Mouse (Mus musculus) large intestine, adult 2 months (tissue): ENCODE data around the gene Fam120a. TPM values are rescaled to one million over a fixed set of nuclear protein-coding genes. Genes with fewer than 3 reads are reported as not detected.

ENCODE experiments used
- DNase-seq: peaks from one replicate; pipeline ENCODE4 v3.0.0-alpha.2; 2012; ENCODE audit warnings: low read depth, low spot score
- WGBS: fragments of 180-500 bp; shearing (Covaris S2); methylation state at CpG from one replicate; pipeline ENCODE4 v1.1.7; 2018; 5-methylcytosine and 5-hydroxymethylcytosine counted together
- polyA plus RNA-seq: library from polyadenylated mRNA; depleted of rRNA; stranded (reverse); fragments of >200 nt; gene quantifications from 2 replicates; pipeline ENCODE4 v1.2.3, GENCODE M21; 2012; rRNA removed

Fam120a gene
- polyA plus RNA-seq = 78.1 and 114 TPM in 2 replicates

- 1% methylated on average over 91 of the region's 116 CpGs for WGBS
- DNase-seq = no peak
Observed at GRCm38 (mm10) chr13:48967956-48968749, at the start of gene Fam120a. Fam120a (minus strand) TSS chr13:48968017.

DNA sequence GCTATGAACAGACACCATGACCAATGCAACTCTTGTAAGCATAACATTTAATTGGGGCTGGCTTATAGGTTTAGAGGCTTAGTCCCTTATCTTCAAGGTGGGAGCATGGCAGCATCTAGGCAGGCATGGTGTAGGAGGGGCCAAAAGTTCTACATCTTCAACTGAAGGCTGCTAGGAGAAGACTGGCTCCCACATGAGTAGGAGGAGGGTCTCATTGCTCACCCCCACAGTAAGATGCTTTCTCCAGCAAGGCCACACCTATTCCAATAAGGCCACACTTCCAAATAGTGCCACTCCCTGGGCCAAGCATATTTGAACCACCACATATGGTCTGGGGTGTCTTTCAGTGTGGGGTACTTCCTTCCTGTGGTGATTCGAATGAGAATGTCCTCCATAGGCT, 49.6 kb upstream of the Fam120a start:
- DNase-seq = no peak
- 91% methylated on average over 1 of the region's 1 CpGs for WGBS

DNA sequence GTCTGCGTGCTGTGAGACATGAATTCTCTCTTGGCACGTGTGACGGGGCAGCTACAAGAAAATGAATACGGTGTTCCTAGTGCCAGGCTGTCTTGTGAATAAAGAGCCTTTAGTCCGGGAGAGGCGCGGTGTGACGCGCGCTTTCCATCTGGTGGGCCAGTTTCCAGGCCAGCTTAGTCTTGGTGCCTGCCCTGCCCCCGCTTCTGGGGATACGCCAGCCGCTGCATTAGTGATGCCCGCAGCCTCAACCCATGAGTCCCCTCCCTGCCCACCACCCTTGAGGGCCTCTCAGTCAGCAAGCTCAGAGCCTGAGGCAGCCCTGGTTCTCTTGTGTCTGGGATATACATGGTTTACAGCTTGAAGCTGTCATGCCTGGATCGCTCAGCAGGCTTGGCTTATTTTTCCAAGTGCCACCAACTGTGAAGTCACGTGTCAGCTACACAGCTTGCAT, 48.5 kb upstream of the Fam120a start:
- WGBS = 61% methylated on average over 16 of the region's 16 CpGs
- no peak for DNase-seq

- 43% methylated on average over 30 of the region's 30 CpGs for WGBS
- no peak for DNase-seq
Observed at GRCm38 (mm10) chr13:49015366-49016306, 47.8 kb upstream of the Fam120a start.

- no peak for DNase-seq
- WGBS = 71% methylated on average over 5 of the region's 5 CpGs
Observed at GRCm38 (mm10) chr13:49013206-49013794, 45.5 kb upstream of the Fam120a start.

- DNase-seq = no peak
- WGBS = 67% methylated on average over 3 of the region's 3 CpGs
Observed at GRCm38 (mm10) chr13:49001691-49002090, 33.9 kb upstream of the Fam120a start.

- peak; percentile 57 for DNase-seq
- 9% methylated on average over 6 of the region's 6 CpGs for WGBS
Observed at GRCm38 (mm10) chr13:48998591-48998990, 30.8 kb upstream of the Fam120a start.

- DNase-seq = no peak
- WGBS = 83% methylated on average over 4 of the region's 4 CpGs
Observed at GRCm38 (mm10) chr13:48996731-48997130, 28.9 kb upstream of the Fam120a start.

GRCm38 (mm10) chr13:48994903-48995302, 27.1 kb upstream of the Fam120a start:
- no peak for DNase-seq
- WGBS = 41% methylated on average over 3 of the region's 3 CpGs

GRCm38 (mm10) chr13:48992914-48993313, 25.1 kb upstream of the Fam120a start:
- no peak for DNase-seq

DNA sequence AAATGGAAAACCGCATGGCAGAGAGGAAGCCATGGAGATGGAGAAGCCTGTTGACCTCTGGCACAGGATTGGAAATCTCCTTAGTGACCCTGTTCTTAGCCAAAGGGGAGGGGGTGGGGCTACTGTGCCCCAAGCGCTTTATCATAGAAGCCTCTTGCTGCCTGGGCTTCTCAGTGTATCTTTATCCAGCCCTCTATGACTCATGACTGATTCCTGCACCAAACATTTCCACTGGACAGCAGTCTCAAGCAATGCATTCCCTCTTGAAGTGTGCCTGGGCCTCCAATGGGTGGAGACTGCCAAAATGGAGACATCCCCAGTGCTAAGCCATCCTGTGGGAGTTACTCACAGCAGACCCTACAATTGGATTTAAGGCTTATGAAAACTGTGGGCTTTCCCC, 22.3 kb upstream of the Fam120a start:
- no peak for DNase-seq
- 91% methylated on average over 2 of the region's 2 CpGs for WGBS

- no peak for DNase-seq
- WGBS = 54% methylated on average over 6 of the region's 6 CpGs
Observed at GRCm38 (mm10) chr13:48982482-48983098, 14.8 kb upstream of the Fam120a start.

- no peak for DNase-seq
Observed at GRCm38 (mm10) chr13:48979069-48979468, 11.3 kb upstream of the Fam120a start.

DNA sequence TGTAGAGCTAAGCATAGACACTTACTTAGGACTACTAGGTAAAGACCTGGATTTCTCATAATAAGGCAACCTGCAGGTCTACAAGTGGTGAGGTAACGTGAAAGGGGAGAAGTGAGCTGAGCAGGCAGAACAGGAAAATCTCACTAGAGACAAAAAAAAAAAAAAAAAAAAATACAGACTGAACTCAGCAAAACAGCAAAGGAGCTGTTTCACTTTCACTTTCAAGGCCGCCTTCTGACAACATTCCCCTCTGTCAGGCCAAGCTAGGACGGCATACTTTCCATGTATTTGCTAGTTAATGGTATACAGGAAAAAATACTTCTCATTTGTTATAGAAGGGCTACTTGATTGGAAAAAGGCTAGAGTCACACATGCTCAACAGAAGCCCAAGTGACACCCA, 10.0 kb upstream of the Fam120a start:
- WGBS = 3% methylated on average over 3 of the region's 3 CpGs
- DNase-seq = no peak

More at GRCm38 (mm10) chr13:48979069-48979468, 11.3 kb upstream of the Fam120a start:
- 63% methylated on average over 6 of the region's 6 CpGs for WGBS

- 76% methylated on average over 2 of the region's 2 CpGs for WGBS
- no peak for DNase-seq
Observed at GRCm38 (mm10) chr13:48974699-48975098, 6.9 kb upstream of the Fam120a start.

DNA sequence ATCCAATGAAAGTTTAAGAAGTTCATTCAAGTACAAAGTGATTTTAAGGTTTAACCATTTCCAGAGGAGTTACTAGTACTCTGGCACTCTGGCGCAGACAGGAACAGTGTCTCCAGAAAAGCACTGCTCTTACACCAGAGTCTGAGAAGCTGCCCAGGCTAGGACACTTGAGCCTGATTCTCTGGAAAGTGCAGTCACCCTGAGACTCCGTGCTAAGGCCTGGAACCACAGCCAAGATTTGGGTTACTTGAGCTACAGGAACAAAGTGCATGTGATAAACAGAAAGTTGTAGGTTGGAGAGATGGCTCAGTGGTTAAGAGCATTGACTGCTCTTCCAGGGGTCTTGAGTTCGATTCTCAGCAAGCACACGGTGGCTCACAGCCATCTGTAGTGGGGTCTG, 6.4 kb upstream of the Fam120a start:
- DNase-seq = no peak
- 73% methylated on average over 4 of the region's 4 CpGs for WGBS

GRCm38 (mm10) chr13:48973231-48973630, 5.4 kb upstream of the Fam120a start:
- WGBS = 82% methylated on average over 5 of the region's 5 CpGs
- no peak for DNase-seq

DNA sequence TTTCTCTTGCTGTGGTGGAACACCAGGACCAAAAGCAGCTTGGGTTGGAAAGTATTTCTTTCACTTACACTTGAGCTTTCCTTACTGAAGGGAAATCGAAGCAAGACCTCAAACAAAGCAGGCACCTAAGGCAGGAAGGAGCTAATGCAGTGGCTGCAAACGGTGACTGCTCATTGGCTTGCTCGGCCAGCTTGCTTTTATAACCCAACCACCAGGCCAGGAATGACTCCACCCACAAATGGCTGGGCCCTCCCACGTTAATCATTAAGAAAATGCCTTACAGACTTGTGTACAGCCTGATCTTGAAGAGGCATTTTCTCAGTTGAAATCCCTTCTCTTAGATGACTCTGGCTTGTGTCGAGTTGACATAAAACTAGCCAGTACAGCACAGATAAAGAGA, 3.2 kb upstream of the Fam120a start:
- DNase-seq = no peak
- WGBS = 24% methylated on average over 5 of the region's 5 CpGs

DNA sequence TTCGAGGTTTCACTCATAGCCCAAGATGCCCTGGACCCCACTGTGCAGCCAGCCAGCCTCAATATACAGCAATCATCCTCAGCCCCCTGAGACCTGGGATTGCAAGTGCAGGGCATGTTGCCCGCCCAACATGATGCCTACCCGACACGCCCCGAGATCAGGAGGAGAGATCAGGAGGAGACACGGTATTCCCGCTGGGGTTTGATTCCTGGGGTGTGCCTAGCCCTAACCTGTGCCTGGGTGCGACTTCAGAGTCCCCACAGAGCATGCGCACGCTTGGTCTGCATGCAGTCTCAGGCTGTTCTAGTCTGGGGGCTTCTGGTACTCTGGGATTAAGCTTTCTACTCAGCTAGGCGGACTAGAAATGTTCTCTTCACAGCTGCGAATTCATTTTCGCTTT, 2.7 kb upstream of the Fam120a start:
- DNase-seq = no peak
- WGBS = 38% methylated on average over 13 of the region's 13 CpGs

DNA sequence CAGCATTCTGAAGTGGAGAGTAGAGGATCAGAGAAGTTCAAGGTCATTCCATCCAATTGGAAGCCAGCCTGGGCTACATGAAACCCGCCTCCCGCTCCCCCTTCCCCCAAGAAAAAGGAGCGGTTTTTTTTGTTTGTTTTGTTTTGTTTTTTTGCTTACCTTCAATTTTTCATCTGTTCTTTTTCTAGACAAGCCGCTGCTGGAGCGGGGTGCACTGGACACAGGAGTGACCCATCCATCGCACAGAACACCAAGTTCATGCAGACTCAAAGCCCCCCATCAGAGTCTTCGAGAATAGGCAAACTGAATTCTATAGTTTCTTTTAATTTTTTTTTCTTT, 902 bp upstream of the Fam120a start:
- WGBS = 8% methylated on average over 7 of the region's 7 CpGs
- DNase-seq = no peak
